Comparison of ENCODE assay signal across 19 mouse cellular contexts in genomic region chr1:144055476-144056213, GRCm38 (mm10). TPM values are rescaled to one million over a fixed set of nuclear protein-coding genes. Genes with fewer than 3 reads are reported as not detected.
A peak's percentile ranks its signal among the peaks of the same experiment; 100 is the strongest.
DNase-seq lines count a peak whose midpoint lies in the region; ATAC-seq lines count a peak whose summit lies in the region.
"Had no signal": no experiment of that assay in that cellular context is flagged by ENCODE, and none has a peak within 500 bp of the region (broad histone marks: within the 10 kb centered on the region; RNA-seq: fewer than 3 reads in every experiment).

No protein-coding gene starts in this region.

- H3K27ac ChIP-seq in heart, embryonic 15.5 days, result peak overlapping the region; percentile 85
- H3K27ac ChIP-seq: gastrocnemius, adult 2 months; hindbrain, embryonic 15.5 days; lung, embryonic 15.5 days; neural tube, embryonic 15.5 days; stomach, embryonic 15.5 days had no signal

- peak overlapping the region; percentile 13; the same call in 1 of the 2 replicates for H3K4me3 ChIP-seq in heart, embryonic 15.5 days
- H3K4me3 ChIP-seq: gastrocnemius, adult 2 months; hindbrain, embryonic 15.5 days; lung, embryonic 15.5 days; neural tube, embryonic 15.5 days; stomach, embryonic 15.5 days had no signal

- H3K27me3 ChIP-seq in heart, embryonic 15.5 days, result no peaks in the 10 kb centered on the region
- H3K27me3 ChIP-seq: CH12.LX; hindbrain, embryonic 15.5 days; lung, embryonic 15.5 days; neural tube, embryonic 15.5 days; stomach, embryonic 15.5 days had no signal

- H3K36me3 ChIP-seq in heart, embryonic 15.5 days, result no peaks in the 10 kb centered on the region
- H3K36me3 ChIP-seq: hindbrain, embryonic 15.5 days; lung, embryonic 15.5 days; neural tube, embryonic 15.5 days; stomach, embryonic 15.5 days had no signal

- peak overlapping the region; percentile 46 for H3K4me2 ChIP-seq in heart, embryonic 15.5 days
- H3K4me2 ChIP-seq: hindbrain, embryonic 15.5 days; lung, embryonic 15.5 days; neural tube, embryonic 15.5 days; stomach, embryonic 15.5 days had no signal

- H3K9me3 ChIP-seq in heart, embryonic 15.5 days (replicated peaks), result no peaks in the 10 kb centered on the region
- H3K9me3 ChIP-seq: hindbrain, embryonic 15.5 days; lung, embryonic 15.5 days; neural tube, embryonic 15.5 days; stomach, embryonic 15.5 days had no signal

- peak; percentile 11 for DNase-seq in embryo, embryonic 10 days (ENCODE audit: low spot score)
- DNase-seq in embryo, embryonic 11 days, result no peak
- peak; percentile 10 to 49 for DNase-seq in lung, adult 18-20 months
- no peak for DNase-seq in lung, postnatal 4 days
- peak; percentile 6 for DNase-seq in lung, postnatal 14 days
- no peak for DNase-seq in kidney, postnatal 36 days
- no peak for DNase-seq in thymus, postnatal 0 days (ENCODE audit: low spot score)
- DNase-seq: cerebellum, adult 2 months; gastrocnemius, adult 2 months; liver; retina, postnatal 1 day; thymus, postnatal 14 days had no signal

- H3K9ac ChIP-seq in heart, embryonic 15.5 days, result no peak overlapping the region
- H3K9ac ChIP-seq: hindbrain, embryonic 15.5 days; lung, embryonic 15.5 days; neural tube, embryonic 15.5 days; stomach, embryonic 15.5 days had no signal

- WGBS in heart, embryonic 15.5 days, result 39% methylated on average over 13 of the region's 13 CpGs

- ATAC-seq in heart, embryonic 15.5 days (replicated peaks; ENCODE audit: insufficient number of reproducible peaks, insufficient read depth, low FRiP score, low read depth), result peak; percentile 91
- ATAC-seq: activated CD4-positive, CD25-positive, alpha-beta regulatory T cell, adult 4 months had no signal

- H3K4me1 ChIP-seq in heart, embryonic 15.5 days (replicated peaks), result peaks cover 8% of the 10 kb centered on the region; the same call in 1 of the 2 replicates
- H3K4me1 ChIP-seq: hindbrain, embryonic 15.5 days; lung, embryonic 15.5 days; neural tube, embryonic 15.5 days; stomach, embryonic 15.5 days had no signal

RNA-seq across cellular contexts. Expression of gene Rgs2, which starts 51.7 kb away (rescaled TPM):
- 28.6 and 30.4 TPM in 2 replicates for polyA plus RNA-seq in heart, embryonic 15.5 days (2015; fragmentation: Nextera tagmentation; extraction: Ambion mirVana)
- 61.4 and 61.7 TPM in 2 replicates for polyA plus RNA-seq in thymus, postnatal 0 days (2015; fragmentation: Nextera tagmentation; extraction: Ambion mirVana)

Comparison
In these comparisons a context has a peak if more than half of its experiments do, and no peak if none do; other contexts are left out.
1. DNase-seq: peak in embryo, embryonic 10 days (single experiment), lung, adult 18-20 months (2 of 2) and lung, postnatal 14 days (single experiment); none in embryo, embryonic 11 days (single experiment), lung, postnatal 4 days (0 of 2), kidney, postnatal 36 days (0 of 2) and thymus, postnatal 0 days (single experiment).